Mouse (Mus musculus) limb, embryonic 14.5 days (tissue): ENCODE measurements around the gene Fcgr1. TPM values are rescaled to one million over a fixed set of nuclear protein-coding genes. Genes with fewer than 3 reads are reported as not detected.

Source experiments
- ATAC-seq: fragments of 200-750 bp; cut with Nextera tagmentation; 2 replicates; pipeline ENCODE4 v1.8.0; 2017; ENCODE audit warnings: low read depth, moderate number of reproducible peaks, moderate TSS enrichment; ENCODE audit not compliant: low FRiP score
- DNase-seq: peaks from one replicate; pipeline ENCODE4 v3.0.0-alpha.2; 2015; ENCODE audit warnings: low spot score
- H3K27ac ChIP-seq: fragments of 300-500 bp; sonication (generic); replicated peaks from 2 replicates; pipeline ENCODE4 v1.5.1; 2014; ENCODE audit warnings: low read depth, mild to moderate bottlenecking, low read length, moderate library complexity, mixed read lengths
- H3K27me3 ChIP-seq: fragments of 300-500 bp; sonication (generic); 2 replicates; pipeline ENCODE4 v1.6.1; 2014; ENCODE audit warnings: low read length, mixed read lengths; ENCODE audit not compliant: control insufficient read depth, insufficient read depth
- H3K36me3 ChIP-seq: fragments of 300-500 bp; sonication (generic); 2 replicates; pipeline ENCODE4 v1.6.1; 2014; ENCODE audit warnings: mild to moderate bottlenecking, low read length, moderate library complexity, mixed read lengths; ENCODE audit not compliant: control insufficient read depth, insufficient read depth
- H3K4me1 ChIP-seq: fragments of 300-500 bp; sonication (generic); 2 replicates; pipeline ENCODE4 v1.6.1; 2014; ENCODE audit warnings: antibody characterized with exemption, low read length, mixed read lengths; ENCODE audit not compliant: control insufficient read depth, insufficient read depth
- H3K4me2 ChIP-seq: fragments of 300-500 bp; sonication (generic); replicated peaks from 2 replicates; pipeline ENCODE4 v1.6.1; 2014; ENCODE audit warnings: low read depth, mild to moderate bottlenecking, low read length, moderate library complexity; ENCODE audit not compliant: severe bottlenecking
- H3K4me3 ChIP-seq: fragments of 300-500 bp; sonication (generic); replicated peaks from 2 replicates; pipeline ENCODE4 v1.5.1; 2014; ENCODE audit warnings: low read length
- H3K9ac ChIP-seq: fragments of 300-500 bp; sonication (generic); 2 replicates; pipeline ENCODE4 v1.6.1; 2014; ENCODE audit warnings: mild to moderate bottlenecking, low read depth, low read length, moderate library complexity; ENCODE audit not compliant: severe bottlenecking
- H3K9me3 ChIP-seq: fragments of 300-500 bp; sonication (generic); 2 replicates; pipeline ENCODE4 v1.6.1; 2016; ENCODE audit warnings: low read length; ENCODE audit not compliant: control insufficient read depth
- POLR2A ChIP-seq: fragments of 200-500 bp; IDR thresholded peaks from 2 replicates; pipeline ENCODE4 v1.8.0; 2012; ENCODE audit warnings: inconsistent platforms, mild to moderate bottlenecking, moderate library complexity, borderline replicate concordance; ENCODE audit not compliant: insufficient read depth, insufficient read length; ENCODE audit errors: extremely low read depth
- WGBS: fragments of 180-500 bp; shearing (Covaris S2); extraction: QIAGEN DNeasy Blood & Tissue Kit; methylation state at CpG from one replicate; pipeline ENCODE4 v1.1.7; 2014; 5-methylcytosine and 5-hydroxymethylcytosine counted together
- polyA plus RNA-seq, 2 experiments: library from polyadenylated mRNA; depleted of rRNA in 1 of 2; stranded (reverse) in 1 of 2; unstranded in 1 of 2; fragments of >200 nt; fragmentation: Nextera tagmentation in 1 of 2; extraction: Ambion mirVana in 1 of 2; gene quantifications; 2 replicates each; pipeline versions ENCODE4 v1.2.1 to v1.2.3; 2012 to 2014

Gene Fcgr1
- polyA plus RNA-seq, 2 experiments: 3.1 to 3.3 TPM

DNA sequence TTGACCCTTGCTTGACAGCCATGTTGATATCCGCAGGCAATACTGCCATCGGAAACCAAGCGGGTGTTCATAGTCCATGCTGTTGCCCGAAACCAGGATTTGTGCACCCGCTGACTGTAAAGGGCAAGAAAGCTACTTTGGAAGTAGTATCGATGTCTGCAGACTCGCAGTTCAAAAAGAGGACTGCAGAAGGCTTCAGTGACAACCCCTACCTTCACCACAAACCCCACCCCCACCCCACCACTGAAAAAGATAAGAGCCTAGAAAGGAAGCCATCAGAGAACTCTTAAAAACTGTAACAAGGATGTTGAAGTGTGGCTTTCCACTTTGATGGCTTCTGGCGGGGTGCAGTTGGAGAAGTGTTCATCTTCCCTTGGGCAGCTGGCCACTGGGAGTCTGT is 44.3 kb upstream of the Fcgr1 start:
- ATAC-seq (no peak), DNase-seq (no peak)
- no peak for TF ChIP-seq POLR2A
- Histone ChIP-seq H3K4me2 (no peak overlapping the region), H3K36me3 (no peaks in the 10 kb centered on the region), H3K9ac (no peak overlapping the region), H3K4me3 (no peak overlapping the region), H3K4me1 (no peaks in the 10 kb centered on the region), H3K9me3 (no peaks in the 10 kb centered on the region), H3K27ac (no peak overlapping the region), H3K27me3 (peaks cover 88% of the 10 kb centered on the region)
- WGBS: 95% methylated on average over 8 of the region's 8 CpGs

DNA sequence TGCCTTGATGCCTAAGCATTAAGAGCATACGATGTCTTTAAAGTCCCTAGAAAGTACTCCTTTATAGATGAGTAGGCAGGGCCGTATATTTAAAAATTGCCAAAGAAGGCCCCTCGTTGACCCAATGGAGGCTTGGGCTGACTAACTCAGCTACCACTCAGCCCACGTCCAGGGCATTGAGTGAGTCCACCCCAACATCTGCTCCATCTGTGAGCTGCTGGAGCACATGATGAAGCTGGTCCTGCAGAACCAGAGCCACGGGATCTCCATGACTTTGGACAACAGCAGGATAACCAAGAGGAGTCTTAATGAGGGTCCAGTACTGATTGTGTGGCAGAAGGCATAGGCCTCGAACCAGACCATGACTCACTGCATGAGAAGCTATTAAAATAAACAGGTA is 43.5 kb upstream of the Fcgr1 start:
- WGBS: 87% methylated on average over 6 of the region's 6 CpGs
- Histone ChIP-seq H3K27ac (no peak overlapping the region), H3K4me3 (no peak overlapping the region), H3K27me3 (peaks cover 91% of the 10 kb centered on the region), H3K4me2 (no peak overlapping the region), H3K36me3 (no peaks in the 10 kb centered on the region), H3K9ac (no peak overlapping the region), H3K4me1 (no peaks in the 10 kb centered on the region), H3K9me3 (no peaks in the 10 kb centered on the region)
- TF ChIP-seq POLR2A: no peak
- DNase-seq (no peak), ATAC-seq (no peak)

DNA sequence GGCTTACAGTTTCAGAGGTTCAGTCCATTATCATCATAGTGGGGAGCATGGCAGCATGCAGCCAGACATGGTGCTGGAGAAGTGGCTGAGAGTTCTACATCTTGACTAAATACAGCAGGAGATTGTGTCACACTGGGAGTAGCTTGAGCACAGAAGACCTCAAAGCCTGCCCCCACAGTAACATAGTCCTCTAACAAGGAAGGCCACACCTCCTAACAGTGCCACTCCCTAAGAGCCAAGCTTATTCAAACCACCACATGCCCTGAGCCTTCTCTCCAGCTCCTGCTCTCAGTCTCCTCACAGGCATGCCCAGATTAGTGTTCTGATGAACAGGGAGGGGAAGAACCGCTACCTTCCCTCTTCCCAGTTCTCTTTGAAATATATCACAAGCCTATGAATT is 42.9 kb upstream of the Fcgr1 start:
- peaks cover 93% of the 10 kb centered on the region for H3K27me3 ChIP-seq
- DNase-seq: no peak
- H3K4me1 ChIP-seq: no peaks in the 10 kb centered on the region
- H3K4me2 ChIP-seq: no peak overlapping the region
- no peaks in the 10 kb centered on the region for H3K9me3 ChIP-seq
- no peak for ATAC-seq
- WGBS: 96% methylated on average over 1 of the region's 1 CpGs
- no peak overlapping the region for H3K9ac ChIP-seq
- no peak overlapping the region for H3K4me3 ChIP-seq
- no peak overlapping the region for H3K27ac ChIP-seq
- H3K36me3 ChIP-seq: no peaks in the 10 kb centered on the region
- no peak for TF ChIP-seq POLR2A

DNA sequence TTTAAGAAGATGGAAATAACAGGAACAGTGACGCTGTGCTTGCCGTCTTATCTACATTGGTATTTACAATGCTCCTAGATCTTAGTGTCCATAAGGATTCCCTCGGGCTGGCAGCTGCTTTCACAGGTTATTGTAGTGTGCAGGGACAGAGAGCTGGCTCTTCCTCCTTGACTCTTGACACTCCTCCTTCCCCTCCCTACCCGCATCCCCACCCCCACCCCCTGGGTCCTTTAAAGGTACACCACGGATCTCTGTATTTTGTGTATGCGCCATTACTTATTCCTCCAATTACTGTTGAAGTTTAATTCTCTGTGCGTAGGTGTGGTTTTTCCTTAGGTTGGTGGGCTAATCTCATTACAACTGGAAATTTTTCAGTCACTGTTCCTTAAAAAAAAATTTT is 41.8 kb upstream of the Fcgr1 start:
- WGBS: 20% methylated on average over 7 of the region's 7 CpGs
- Histone ChIP-seq H3K27me3 (peaks cover 92% of the 10 kb centered on the region), H3K9ac (no peak overlapping the region), H3K4me1 (no peaks in the 10 kb centered on the region), H3K4me2 (no peak overlapping the region), H3K4me3 (no peak overlapping the region), H3K9me3 (no peaks in the 10 kb centered on the region), H3K27ac (no peak overlapping the region), H3K36me3 (no peaks in the 10 kb centered on the region)
- ATAC-seq: no peak
- TF ChIP-seq POLR2A: no peak
- no peak for DNase-seq

DNA sequence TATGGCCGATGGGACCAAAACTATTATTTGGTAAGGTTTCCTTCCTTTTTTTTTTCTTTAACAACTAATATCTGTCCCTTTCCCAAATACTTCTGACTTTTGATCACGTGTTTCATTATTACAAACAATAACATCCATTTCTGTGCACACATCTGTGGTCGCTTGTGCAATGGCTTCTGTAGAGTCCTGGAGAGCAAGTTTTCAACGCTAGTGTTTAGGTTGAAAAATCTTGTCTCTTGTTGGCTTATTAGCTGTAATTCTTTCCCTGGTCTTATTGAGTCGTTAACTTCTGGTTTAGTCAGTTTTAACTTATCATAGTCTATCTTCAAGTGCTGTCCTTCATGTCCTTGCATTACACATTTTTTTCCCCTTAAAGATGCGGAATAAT is 41.4 kb upstream of the Fcgr1 start:
- DNase-seq (no peak), ATAC-seq (no peak)
- Histone ChIP-seq H3K27me3 (peaks cover 93% of the 10 kb centered on the region), H3K36me3 (no peaks in the 10 kb centered on the region), H3K4me2 (no peak overlapping the region), H3K4me3 (no peak overlapping the region), H3K9ac (no peak overlapping the region), H3K27ac (no peak overlapping the region), H3K4me1 (no peaks in the 10 kb centered on the region), H3K9me3 (no peaks in the 10 kb centered on the region)
- 54% methylated on average over 6 of the region's 6 CpGs for WGBS
- TF ChIP-seq POLR2A: no peak

DNA sequence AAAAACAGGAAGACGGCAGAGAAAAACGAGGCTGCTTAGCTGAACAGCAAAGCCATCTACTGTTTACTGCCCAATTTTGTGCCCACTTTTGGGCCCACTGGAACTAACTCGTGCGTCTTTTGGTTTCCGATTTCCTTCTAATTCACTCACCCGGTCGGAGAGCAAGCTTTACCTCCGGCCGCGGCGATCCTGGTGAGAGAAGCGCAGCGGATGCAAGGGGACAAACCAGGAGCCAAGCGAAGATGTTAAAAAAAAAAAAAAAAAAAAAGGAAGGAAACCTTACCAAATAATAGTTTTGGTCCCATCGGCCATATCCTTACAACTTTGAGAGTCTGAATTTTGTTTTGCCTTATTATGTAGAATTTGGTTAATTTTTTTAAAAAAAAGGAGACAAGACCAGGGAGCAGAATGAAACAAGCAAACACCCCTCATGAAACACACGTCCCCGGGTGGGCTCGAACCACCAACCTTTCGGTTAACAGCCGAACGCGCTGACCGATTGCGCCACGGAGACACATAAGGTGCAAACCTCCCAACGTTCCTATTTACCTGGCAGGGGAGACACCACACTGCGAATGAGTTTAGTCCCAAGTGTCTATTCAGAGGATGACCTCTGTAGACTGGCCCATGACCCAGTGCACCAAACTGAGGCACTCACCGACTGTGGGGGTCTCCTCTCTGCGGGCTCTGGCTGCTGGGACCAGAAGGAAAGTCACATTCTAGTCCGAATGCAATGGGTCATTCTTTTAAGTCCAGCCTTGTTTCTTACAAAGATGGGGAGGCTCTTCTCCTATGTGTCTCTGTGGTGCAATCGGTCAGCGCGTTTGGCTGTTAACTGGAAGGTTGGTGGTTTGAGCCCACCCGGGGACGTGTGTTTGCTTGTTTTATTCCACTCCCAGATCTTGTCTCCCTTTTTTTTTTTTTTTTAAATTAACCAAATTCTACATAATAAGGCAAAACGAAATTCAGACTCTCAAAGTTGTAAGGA is 40.7 kb upstream of the Fcgr1 start:
- Histone ChIP-seq H3K27me3 (peaks cover 96% of the 10 kb centered on the region), H3K9ac (no peak overlapping the region), H3K9me3 (no peaks in the 10 kb centered on the region), H3K27ac (no peak overlapping the region), H3K4me1 (no peaks in the 10 kb centered on the region), H3K4me2 (peak overlapping the region; percentile 15; the same call in 1 of the 2 replicates), H3K4me3 (peak overlapping the region; percentile 16; the same call in 1 of the 2 replicates), H3K36me3 (no peaks in the 10 kb centered on the region)
- TF ChIP-seq POLR2A: no peak
- ATAC-seq: no peak
- WGBS: 3% methylated on average over 36 of the region's 36 CpGs
- no peak for DNase-seq
